Mouse (Mus musculus): ENCODE data around the gene Grk6.
"Not testable (repeated sequence)": the region's sequence is repeated elsewhere in the genome, so short reads cannot be mapped to it uniquely, and the experiment has no call there.

Gene Grk6

DNA sequence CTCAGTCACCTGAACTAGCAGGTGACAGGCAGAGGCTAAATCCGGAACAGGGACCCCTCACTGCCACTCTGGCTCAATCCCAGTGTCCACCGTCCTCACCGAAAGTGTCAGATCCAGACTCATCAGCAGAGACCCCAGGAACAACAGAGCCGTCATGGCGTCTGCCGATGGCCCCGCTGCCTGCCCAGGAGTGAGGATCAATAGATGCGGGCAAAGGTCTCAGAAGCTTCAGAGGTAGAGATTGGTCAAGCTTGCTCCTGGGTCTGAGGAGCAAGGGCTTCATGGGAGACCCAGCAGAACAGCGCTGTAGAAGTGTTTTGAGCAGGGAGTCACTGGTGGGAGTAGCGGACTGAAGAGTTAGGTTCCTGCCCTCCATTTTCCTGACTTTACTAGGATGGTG lies 18.3 kb upstream of the Grk6 start, which contains the start of gene F12:
Gene F12 (minus strand): TSS at position 181 of the 400 bp plus-strand sequence.
- no peak for DNase-seq (ENCODE audit: low spot score)

DNA sequence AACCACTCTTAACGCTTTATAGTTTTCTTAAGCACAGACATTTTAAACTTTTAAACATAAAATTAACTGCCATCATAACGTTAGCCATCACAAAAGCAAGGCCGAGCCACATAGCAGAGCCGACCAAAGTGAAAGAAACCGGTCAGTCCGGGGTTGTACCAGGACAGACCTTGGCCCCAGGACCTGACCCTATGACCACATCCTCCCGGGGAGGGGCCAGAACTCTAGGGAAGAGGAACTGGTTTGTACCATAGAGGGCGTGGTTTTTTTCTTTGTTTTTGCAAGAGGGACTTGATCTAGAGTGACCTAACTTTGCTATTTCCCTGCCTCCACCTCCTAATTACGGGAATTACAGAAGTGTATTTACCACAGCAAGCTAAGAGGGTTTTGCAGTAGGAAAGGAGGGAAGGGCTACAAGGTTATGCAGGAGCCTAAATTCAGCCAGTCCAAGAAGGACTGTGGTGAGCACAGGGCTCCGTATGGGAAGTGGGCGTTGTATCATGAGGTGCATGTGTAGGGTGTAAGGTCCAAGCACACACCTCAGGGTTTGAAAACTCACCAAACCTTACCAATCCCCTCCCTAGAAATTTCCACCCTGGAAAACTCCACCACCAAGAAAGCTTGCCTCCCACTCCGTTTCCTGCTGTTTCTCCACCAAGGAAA lies 15.5 kb upstream of the Grk6 start:
- peak; percentile 29 for DNase-seq (ENCODE audit: low spot score)

DNA sequence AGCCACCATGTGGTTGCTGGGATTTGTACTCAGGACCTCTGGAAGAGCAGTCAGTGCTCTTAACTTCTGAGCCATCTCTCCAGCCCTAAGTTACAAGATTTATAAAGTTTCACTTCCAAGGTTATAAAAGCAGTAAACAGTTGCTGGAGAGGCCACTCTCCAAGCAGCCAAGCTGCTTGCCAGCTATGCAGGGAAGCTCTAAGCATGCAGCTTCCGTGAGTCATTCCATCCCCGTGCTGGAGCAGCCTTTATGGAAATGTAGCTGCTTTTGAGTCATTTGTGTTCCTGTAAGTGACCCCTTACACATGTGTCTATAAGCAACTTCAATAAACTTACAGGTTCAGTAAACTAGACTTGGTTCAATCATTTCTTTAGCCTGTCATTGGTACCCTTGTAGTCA lies 14.3 kb upstream of the Grk6 start:
- DNase-seq (ENCODE audit: low spot score): no peak

DNA sequence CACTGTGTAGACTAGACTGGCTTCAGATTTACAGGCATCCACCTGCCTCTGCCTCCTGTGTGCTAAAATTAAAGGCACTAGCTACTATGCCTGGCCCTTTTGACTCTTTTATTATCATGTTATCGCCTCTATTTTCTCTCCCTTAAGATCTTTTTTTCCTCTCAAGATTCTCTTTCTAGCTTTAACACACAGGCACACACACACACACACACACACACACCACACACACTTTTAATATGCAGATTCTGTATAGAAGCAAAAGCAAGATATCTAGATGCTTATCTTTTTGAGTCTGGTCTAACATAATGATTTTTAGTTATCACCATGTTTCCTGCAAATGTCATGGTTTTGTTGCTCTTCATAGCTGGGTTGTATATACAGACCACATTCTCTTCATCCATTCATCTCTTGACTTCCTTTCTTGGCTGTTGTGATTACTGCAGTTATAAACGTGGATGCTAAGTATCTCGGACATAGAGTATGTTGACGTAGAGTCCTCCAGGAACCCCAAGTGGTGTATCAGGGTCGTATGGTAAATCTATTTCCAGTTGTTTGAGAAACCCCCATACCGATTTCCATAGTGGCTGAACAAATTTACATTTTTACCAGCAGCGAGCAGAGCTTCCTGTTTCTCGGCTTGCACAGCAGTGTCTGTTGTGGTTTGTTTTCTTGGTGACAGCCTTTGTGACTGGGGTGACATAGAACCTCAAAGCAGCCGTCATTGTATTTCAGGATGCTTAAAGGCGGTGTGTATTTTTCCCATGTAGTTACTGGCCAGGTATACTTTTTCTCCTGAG lies 12.8 kb upstream of the Grk6 start:
- DNase-seq (ENCODE audit: low spot score): no peak

DNA sequence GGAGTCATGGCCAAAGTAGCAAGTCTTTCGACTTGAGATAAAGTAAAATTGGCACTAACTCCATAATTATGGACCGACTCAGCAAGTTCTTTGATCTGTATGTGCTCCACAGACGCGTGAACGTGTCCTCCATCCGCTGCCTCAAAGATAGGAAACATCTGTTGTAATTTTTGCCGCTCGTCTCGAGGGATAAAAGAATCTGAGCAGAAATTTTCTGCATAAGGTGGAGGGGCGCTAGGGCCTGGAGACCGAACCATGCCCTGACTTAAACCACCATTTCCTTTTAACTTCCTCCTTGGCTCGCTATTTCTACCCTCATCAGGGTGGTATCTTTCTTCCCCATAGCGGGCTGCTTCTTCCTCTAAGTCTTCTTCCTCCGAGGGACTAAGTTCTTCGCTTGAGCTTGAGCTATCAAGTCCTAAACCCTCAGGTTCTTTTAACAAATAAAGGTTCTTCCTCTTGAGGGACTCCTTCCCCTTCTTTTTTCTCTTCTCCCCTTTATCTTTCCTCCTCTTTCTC lies 7.7 kb upstream of the Grk6 start:
- not testable (repeated sequence) for DNase-seq (ENCODE audit: low spot score)

DNA sequence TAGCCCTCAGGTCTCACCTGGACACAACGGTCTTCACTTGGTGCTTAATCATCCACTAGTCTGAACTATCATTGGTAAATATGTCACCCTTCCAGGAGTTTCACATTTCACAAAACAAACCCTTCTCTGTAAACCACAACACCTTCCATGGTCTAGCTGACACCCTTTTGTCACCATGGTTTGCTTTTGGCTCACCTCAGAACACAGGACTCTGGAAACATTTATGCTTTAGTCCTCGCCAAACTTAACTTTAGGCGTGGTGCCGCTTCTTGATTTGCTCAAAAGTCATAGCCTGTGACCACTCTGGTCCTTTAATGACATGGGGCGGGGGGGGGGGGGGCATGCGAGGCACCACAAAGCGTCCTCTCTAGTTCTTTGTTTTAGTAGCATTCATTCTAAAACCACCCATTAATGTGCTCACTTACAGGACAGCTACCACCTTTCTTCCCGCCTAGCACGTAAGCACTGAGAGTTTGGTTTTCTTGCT lies 1.0 kb upstream of the Grk6 start:
- DNase-seq (ENCODE audit: low spot score): no peak

DNA sequence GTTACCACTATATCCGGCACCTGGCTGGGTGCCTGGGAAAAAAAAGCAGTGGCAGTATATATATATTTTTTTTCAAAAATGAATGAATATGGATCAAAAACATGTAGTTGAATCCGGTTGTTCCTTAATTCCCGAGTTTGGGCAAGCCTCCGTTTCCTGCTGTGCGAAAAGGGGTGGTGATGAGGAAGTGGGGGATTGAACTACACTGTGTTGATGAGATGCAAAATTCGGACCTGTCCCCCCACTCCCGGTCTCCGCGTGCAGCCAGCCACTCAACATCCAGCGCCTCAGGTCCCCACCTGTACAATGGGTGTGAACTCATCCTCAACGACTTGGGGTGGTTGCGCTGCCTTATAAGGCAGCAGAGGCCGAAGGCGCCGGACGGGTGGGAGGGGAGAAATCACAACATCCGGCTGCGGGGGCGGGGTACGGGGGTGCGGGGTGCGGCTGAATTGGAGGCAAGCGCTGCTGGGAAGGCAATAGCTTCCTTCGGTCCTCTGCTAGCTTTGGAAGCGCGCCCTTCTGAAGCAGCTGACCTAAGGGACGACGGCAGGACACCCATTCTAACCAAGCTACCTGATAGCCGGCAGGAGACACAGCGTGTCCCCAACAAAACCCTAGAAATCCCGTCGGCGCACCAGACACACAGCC lies 461 bp upstream of the Grk6 start:
- no peak for DNase-seq (ENCODE audit: low spot score)

DNA sequence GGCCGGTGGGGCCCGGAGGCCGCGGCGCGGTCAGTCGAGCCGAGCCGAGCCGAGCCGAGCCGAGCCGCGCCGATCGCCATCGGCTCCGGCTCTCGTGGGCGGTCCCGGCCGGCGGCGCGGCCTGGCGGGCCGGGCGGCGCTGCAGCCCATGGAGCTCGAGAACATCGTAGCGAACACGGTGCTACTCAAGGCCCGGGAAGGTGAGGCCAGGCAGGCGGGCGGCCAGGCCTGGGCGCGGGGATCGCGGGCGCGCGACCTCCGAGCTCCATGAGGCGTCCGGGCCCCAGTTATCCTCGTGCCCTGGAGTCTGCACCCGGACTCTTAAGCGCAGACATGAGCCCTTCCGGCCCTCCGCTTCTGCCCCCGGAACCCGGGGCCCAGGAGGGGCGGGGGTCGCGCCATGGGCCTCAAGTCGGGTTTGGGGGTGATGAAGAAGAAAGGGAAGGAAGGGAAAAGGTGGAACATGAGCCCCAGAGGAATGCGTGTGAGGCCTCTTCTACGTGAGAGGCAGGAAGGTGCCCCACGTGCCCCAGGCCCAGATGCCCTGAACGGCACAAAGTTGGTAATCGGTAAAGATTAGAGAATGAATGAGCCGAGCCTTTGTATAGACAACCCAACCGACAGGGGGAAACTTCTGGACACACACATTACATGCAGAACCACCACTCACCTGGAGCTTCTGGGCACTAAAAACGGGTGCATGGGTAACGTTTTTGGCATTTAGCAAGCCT lies 654 bp downstream of the Grk6 start:
- no peak for DNase-seq (ENCODE audit: low spot score)

DNA sequence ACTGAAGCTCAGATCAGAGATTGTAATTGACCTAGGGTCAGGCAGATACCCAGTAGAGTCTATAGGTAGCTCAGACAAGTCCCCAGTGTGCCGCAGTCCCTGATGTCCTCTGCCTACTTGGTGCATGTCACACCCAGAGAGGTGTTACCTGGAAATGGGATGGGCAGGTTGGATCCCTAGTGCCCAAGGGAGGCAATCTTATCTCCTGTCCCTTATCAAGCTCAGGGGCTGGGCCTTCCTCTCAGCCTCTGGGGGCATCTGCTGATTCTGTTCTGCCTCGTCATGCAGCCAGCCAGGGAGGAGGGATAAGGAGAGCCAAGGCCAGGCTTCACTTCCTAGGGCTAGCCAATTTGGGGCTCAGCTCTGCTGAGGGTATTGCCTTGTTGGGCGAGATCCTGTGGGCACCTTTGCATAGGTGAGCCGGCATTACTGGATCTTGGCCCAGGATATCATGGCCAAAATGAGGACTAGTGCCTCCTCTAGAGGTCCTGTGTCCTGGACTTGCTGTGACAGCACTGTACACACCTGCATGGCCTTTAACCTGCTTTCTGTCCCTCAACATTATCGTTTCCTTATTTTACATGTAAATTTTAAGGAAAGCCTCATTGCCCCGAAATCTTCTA lies 1.7 kb downstream of the Grk6 start:
- DNase-seq (ENCODE audit: low spot score): no peak

DNA sequence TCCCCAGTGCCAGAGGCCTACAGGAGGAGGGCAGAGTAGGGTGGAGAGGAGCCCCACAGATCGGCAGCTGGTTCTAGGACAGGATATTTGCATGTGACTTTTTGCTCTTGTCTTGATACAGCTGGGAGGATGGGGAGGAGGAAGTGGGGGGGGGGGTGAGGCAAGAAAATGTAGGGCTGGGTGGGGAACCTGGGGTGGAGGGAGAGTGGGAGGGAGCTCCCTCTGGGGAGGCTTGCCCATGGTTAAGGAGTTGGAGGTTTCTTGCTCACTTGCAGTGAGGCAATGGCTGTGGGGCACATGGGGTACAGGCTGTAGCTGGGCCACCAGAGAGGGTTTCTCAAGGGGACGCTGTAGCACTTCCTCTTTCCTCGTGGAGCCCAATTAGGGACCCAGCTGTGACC lies 2.7 kb downstream of the Grk6 start:
- no peak for DNase-seq (ENCODE audit: low spot score)

DNA sequence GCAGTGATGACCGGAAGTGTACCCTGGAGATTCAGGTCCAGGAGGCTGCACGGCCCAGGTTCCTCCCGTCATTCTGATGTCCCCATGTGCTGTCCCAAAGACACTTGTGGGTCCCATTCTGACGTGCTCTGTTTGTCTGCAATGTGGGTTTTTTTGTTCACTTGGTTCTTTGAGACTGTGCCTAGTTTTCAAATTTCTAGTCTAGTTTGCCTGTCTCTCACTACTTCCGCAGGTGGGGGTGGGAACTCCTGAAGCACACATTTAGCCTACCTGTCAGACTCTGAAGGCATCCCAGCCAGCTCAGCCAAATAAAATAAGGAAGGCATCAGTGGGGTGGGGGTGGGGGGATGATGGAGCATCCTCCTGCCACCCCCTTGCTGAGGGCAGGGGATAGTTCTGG lies 3.3 kb downstream of the Grk6 start:
- no peak for DNase-seq (ENCODE audit: low spot score)

DNA sequence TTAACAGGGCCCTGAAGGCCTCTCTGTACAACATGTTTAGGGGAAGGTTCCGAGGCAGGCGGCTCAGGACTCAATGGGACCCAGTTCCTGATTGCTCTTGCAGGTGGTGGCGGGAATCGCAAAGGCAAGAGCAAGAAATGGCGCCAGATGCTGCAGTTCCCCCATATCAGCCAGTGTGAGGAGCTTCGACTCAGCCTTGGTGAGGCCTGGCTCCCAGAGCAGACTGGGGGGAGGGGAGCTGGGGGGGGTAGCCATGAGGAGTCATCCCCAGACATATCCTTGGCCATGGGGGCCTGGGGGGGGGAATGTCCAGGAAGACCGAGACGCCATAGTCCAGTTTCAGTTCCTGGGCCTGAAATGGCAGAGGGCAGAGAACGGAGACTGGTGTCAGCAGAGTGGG lies 4.3 kb downstream of the Grk6 start:
- DNase-seq (ENCODE audit: low spot score): no peak

DNA sequence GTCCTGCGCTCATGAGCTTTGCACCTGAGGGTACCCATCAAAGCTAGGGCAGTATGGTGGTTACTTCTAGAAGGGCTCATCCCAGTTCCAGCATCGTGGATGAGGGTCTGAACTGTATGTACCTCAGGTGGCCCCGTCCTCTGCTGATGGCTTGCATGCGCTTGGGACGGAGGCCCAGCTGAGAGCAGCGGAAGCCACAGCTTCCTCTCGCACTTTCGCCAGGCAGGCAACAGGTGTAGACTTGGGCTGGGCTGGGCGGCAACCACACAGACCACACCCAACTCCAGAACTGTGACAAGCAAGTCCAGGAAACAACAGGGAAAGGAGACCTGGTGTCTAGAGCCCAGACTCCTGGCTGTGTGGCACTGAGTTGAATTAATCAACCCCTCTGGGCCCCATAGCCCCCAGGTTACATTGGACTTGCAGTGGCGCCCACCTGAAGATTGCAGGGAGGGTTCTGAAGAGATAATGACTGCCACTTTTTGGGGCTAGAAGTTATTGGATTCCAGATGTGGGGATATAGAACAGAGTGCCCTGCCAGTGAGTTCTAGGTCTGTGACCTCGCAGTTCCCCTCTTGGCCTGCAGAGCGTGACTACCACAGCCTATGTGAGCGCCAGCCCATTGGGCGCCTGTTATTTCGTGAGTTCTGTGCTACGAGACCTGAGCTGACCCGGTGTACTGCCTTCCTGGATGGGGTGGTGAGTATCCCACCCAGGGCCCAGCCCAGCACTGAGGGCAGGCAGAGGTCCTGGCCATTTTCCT lies 5.0 kb downstream of the Grk6 start:
- no peak for DNase-seq (ENCODE audit: low spot score)

DNA sequence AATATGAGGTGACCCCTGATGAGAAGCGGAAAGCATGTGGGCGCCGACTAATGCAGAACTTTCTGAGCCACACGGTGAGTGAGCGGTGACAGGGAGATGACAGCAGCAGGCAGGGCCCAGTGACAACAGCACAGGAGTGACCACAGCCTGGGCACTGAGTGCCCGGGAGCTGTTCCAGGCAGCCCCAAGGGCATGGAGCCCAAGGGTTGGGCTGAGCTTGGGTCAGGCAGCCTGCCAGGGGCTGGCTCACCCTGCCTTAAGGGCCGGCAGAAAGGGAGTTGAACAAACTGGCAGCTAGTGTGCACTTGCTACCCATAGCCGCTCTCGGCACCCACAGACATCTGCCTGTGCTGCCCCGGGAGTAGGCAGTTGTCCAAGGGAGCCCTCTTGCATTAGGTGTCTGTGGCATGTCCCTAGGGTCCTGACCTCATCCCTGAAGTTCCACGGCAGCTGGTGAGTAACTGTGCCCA lies 5.7 kb downstream of the Grk6 start:
- DNase-seq (ENCODE audit: low spot score): no peak

DNA sequence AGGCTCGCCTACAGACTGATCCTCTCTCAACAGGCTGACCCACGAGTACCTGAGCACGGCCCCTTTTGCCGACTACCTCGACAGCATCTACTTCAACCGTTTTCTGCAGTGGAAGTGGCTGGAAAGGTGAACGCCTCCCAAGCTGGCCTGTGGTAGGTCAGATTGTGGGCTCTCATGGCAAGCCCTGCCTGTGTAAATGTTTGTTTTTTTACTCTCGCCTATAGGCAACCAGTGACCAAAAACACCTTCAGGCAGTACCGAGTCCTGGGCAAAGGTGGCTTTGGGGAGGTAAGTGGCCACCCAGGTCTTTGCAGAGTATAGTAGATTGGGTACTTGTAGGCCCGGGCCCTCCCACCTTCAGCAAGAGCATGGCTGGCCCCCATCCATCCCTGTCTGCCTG lies 6.4 kb downstream of the Grk6 start:
- no peak for DNase-seq (ENCODE audit: low spot score)

DNA sequence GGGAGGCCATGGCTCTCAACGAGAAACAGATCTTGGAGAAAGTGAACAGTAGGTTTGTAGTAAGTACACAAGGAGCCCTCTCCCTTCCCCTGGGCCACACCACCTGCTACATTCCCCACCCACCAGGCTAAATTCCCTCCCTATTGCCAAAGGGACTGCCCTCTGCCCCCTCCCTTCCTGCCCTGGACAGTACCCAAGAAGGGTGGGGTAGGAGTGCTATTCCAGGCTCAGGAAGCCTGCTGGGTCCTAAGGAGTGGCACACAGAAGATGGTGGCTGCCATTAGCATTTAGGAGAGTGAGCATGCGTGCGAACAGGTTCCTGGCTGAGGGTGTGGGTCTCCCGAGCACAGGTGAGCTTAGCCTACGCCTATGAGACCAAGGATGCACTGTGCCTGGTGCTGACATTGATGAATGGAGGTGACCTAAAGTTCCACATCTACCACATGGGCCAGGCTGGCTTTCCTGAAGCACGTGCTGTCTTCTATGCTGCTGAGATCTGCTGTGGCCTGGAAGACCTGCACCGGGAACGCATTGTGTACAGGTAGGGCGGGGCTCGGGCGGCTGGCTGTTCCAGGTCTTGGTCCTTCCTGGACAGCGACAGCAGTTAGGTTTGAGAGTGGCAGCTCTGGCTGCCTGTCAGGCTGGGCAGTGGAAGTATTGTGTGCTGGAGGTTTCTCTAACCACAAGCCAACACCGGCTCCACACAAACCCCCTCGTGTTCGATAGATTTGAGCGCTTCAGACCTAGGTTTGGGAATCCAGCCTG lies 7.1 kb downstream of the Grk6 start:
- no peak for DNase-seq (ENCODE audit: low spot score)

DNA sequence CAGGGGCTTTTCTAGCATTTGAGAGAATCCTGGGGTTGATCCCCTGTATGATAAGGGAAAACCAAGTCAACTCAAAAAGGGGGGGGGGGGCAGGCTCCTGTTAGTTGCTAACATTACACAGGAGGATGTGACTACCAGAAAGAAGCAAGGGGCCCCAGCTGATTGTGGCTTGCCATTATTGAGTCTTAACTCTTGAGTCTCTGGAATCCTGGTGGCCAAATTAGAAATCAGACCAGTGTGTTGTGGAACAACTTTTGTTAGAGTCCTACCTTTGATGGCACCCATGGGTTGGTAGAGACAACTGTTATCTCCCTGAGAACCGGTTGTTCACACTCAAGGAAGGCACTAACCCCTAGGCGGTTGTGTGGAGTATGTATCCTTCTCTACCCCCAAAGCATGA lies 18.1 kb downstream of the Grk6 start:
- no peak for DNase-seq (ENCODE audit: low spot score)

DNA sequence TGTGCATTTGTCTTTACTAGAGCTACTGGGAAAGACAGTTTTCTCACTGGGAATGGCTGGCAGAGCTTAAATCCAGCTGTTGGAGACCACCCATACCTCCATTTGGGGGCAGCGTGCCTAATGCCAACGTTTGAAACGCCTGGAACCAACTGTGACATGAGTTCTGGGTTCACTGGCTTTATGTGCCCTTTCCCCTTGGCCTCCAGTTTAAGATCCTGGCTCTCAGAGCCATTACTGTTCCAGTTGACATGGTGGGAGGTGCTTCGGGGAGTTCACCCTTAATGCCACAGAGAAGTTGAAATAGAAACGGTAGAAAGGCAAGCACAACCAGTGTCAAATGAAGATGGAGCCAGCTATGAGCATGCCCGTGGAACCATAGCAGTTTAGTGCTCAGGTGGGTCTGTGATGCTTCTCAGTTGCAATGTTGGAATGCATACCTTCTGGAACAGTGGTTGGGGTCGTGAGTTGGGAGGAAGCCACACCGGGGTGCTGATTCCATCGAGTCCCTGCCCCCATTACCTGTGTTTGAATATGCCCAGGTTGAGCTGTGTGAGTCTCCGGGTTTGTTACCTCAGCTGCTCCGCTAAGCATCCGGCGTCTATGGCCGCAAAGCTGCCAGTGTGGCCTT lies 18.6 kb downstream of the Grk6 start:
- DNase-seq (ENCODE audit: low spot score): no peak

Measured in yolk sac, embryonic 10.5 days (tissue).